Mouse (Mus musculus) Muller cell, postnatal 12 days (primary cell): ENCODE results near the gene Itga5.

Experiments used
- DNase-seq: peaks from one replicate; pipeline ENCODE4 v3.0.0-alpha.2; 2015; ENCODE audit errors: inconsistent ontology term

Gene Itga5

DNA sequence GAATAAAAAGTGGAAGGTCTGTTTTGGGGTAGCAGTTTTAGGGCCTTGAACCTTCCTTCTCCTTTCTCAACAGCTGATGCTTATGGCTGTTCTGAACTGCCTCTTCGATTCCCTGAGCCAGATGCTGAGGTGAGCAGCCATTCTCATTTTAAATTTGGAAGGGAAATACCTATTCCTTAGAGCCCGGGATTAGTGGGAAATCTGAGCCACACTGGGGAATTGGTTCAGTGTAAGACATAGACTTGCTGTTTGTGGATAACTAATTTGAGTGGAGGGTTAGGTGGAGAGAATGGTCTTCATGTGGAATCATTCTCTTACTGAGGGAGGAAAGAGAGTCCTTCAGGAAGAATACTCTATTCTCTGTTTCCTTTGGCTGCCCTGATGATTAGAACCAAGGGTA is 71.9 kb downstream of the Itga5 start:
- DNase-seq: no peak
